ENCODE assay signal across 25 mouse cellular contexts in the genomic region with DNA sequence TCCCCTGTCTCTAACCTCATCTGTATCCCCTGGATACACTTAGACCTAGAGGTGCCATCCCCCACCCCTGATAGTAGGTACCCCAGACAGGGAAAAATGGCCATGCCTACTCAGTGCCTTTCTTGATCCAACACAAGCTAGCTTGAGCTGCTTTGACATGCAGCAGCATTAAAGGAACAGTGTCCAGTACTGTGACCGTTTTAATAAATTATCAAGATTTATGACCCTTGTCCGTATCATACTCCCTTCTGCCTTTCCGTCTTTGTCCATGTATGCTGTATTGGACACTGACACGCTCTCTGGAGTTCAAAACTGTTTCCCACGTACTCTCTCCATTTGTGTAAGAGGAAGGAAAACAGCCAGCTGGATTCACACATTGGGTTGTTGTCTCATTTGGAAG.
DNase-seq lines count a peak whose midpoint lies in the region; ATAC-seq lines count a peak whose summit lies in the region.
"Had no signal": no experiment of that assay in that cellular context is flagged by ENCODE, and none has a peak within 500 bp of the region (broad histone marks: within the 10 kb centered on the region; RNA-seq: fewer than 3 reads in every experiment).

No protein-coding gene starts in this region.

- no peaks in the 10 kb centered on the region for H3K9me3 ChIP-seq in kidney, embryonic 14.5 days (ENCODE audit: control insufficient read depth, low read length)
- H3K9me3 ChIP-seq in kidney, embryonic 16.5 days (ENCODE audit: low read length) = no peaks in the 10 kb centered on the region
- H3K9me3 ChIP-seq in midbrain, embryonic 11.5 days (ENCODE audit: control insufficient read depth, low read length) = no peaks in the 10 kb centered on the region
- H3K9me3 ChIP-seq in midbrain, embryonic 10.5 days (replicated peaks) = no peaks in the 10 kb centered on the region
- no peaks in the 10 kb centered on the region for H3K9me3 ChIP-seq in neural tube, embryonic 12.5 days
- H3K9me3 ChIP-seq: embryonic facial prominence, embryonic 10.5 days; embryonic facial prominence, embryonic 12.5 days; forebrain, embryonic 13.5 days; G1E had no signal

- no peak overlapping the region for H3K4me2 ChIP-seq in kidney, embryonic 14.5 days (replicated peaks; ENCODE audit: low read depth, low read length)
- H3K4me2 ChIP-seq in kidney, embryonic 16.5 days (replicated peaks; ENCODE audit: low read depth, low read length) = no peak overlapping the region
- no peak overlapping the region for H3K4me2 ChIP-seq in midbrain, embryonic 11.5 days
- no peak overlapping the region for H3K4me2 ChIP-seq in neural tube, embryonic 12.5 days (replicated peaks)
- H3K4me2 ChIP-seq: embryonic facial prominence, embryonic 12.5 days; forebrain, embryonic 13.5 days had no signal

- peak; percentile 64; the same call in 1 of the 2 replicates for ATAC-seq in kidney, embryonic 14.5 days (ENCODE audit: low FRiP score, low TSS enrichment)
- peak; percentile 46; the same call in 1 of the 2 replicates for ATAC-seq in kidney, embryonic 16.5 days (ENCODE audit: low FRiP score, low TSS enrichment)
- no peak for ATAC-seq in midbrain, embryonic 11.5 days (ENCODE audit: low FRiP score)
- peak; percentile 29; the same call in 1 of the 2 replicates for ATAC-seq in neural tube, embryonic 12.5 days (ENCODE audit: low FRiP score, low read depth)
- ATAC-seq: activated CD4-positive, CD25-positive, alpha-beta regulatory T cell, adult 4 months; CD4-positive, CD25-positive, alpha-beta regulatory T cell, adult 4 months; forebrain, embryonic 13.5 days had no signal

- H3K9ac ChIP-seq in kidney, embryonic 14.5 days (ENCODE audit: low read depth, low read length) = no peak overlapping the region
- H3K9ac ChIP-seq in kidney, embryonic 16.5 days (replicated peaks; ENCODE audit: low read length) = no peak overlapping the region
- no peak overlapping the region for H3K9ac ChIP-seq in midbrain, embryonic 11.5 days (ENCODE audit: low read length)
- H3K9ac ChIP-seq in neural tube, embryonic 12.5 days = no peak overlapping the region
- H3K9ac ChIP-seq: embryonic facial prominence, embryonic 12.5 days; forebrain, embryonic 13.5 days had no signal

- H3K27ac ChIP-seq in kidney, embryonic 14.5 days (ENCODE audit: low read depth, low read length) = no peak overlapping the region
- no peak overlapping the region for H3K27ac ChIP-seq in kidney, embryonic 16.5 days (ENCODE audit: low read length)
- H3K27ac ChIP-seq in midbrain, embryonic 11.5 days (ENCODE audit: low read depth, low read length) = no peak overlapping the region
- H3K27ac ChIP-seq in midbrain, embryonic 10.5 days (replicated peaks) = no peak overlapping the region
- no peak overlapping the region for H3K27ac ChIP-seq in neural tube, embryonic 12.5 days
- H3K27ac ChIP-seq: embryonic facial prominence, embryonic 10.5 days; embryonic facial prominence, embryonic 12.5 days had no signal

- H3K4me1 ChIP-seq in kidney, embryonic 14.5 days (ENCODE audit: control insufficient read depth, insufficient read depth, low read length) = no peaks in the 10 kb centered on the region; the same call in 1 of the 2 replicates
- peaks cover 13% of the 10 kb centered on the region for H3K4me1 ChIP-seq in kidney, embryonic 16.5 days (ENCODE audit: insufficient read depth, low read length)
- no peaks in the 10 kb centered on the region for H3K4me1 ChIP-seq in midbrain, embryonic 11.5 days (ENCODE audit: control insufficient read depth, insufficient read depth, low read length)
- H3K4me1 ChIP-seq in midbrain, embryonic 10.5 days = no peaks in the 10 kb centered on the region
- no peaks in the 10 kb centered on the region for H3K4me1 ChIP-seq in neural tube, embryonic 12.5 days

- no peak for DNase-seq in kidney, adult 8-10 months
- DNase-seq in kidney, adult 9 months = no peak
- DNase-seq in midbrain, embryonic 11.5 days (ENCODE audit: low spot score, missing footprints) = peak; percentile 47
- DNase-seq in midbrain, embryonic 10.5 days (ENCODE audit: low spot score) = no peak
- DNase-seq in neural tube, embryonic 10.5 days (ENCODE audit: extremely low spot score, low spot score) = no peak
- DNase-seq: adrenal gland, adult 8-10 months; adrenal gland, postnatal 14 days; adrenal gland, postnatal 36 days; B cell, adult 2 months; cerebellum, adult 11-12 months; cerebellum, adult 2 months; cerebellum, adult 9-10 months; cerebellum, postnatal 10 days; cerebellum, postnatal 25 days had no signal

- 27% methylated on average over 5 of the region's 5 CpGs for WGBS in kidney, embryonic 14.5 days
- 24% methylated on average over 5 of the region's 5 CpGs for WGBS in kidney, embryonic 16.5 days
- WGBS in midbrain, embryonic 11.5 days = 91% methylated on average over 5 of the region's 5 CpGs
- WGBS in midbrain, embryonic 10.5 days = 92% methylated on average over 5 of the region's 5 CpGs
- WGBS in neural tube, embryonic 12.5 days = 53% methylated on average over 5 of the region's 5 CpGs

- no peaks in the 10 kb centered on the region for H3K27me3 ChIP-seq in kidney, embryonic 14.5 days (ENCODE audit: control insufficient read depth, insufficient read depth, low read length)
- no peaks in the 10 kb centered on the region for H3K27me3 ChIP-seq in kidney, embryonic 16.5 days (ENCODE audit: insufficient read depth, low read length)
- H3K27me3 ChIP-seq in midbrain, embryonic 11.5 days (ENCODE audit: control insufficient read depth, insufficient read depth, low read length) = no peaks in the 10 kb centered on the region
- no peaks in the 10 kb centered on the region for H3K27me3 ChIP-seq in midbrain, embryonic 10.5 days (ENCODE audit: low read depth, poor library complexity, severe bottlenecking)
- no peaks in the 10 kb centered on the region for H3K27me3 ChIP-seq in neural tube, embryonic 12.5 days (replicated peaks)
- H3K27me3 ChIP-seq: CH12.LX; embryonic facial prominence, embryonic 12.5 days; forebrain, embryonic 13.5 days; Patski had no signal

- H3K4me3 ChIP-seq in kidney, embryonic 14.5 days (ENCODE audit: low read length) = no peak overlapping the region
- H3K4me3 ChIP-seq in kidney, embryonic 16.5 days (ENCODE audit: low read length) = no peak overlapping the region
- no peak overlapping the region for H3K4me3 ChIP-seq in midbrain, embryonic 11.5 days (ENCODE audit: low read depth, low read length)
- no peak overlapping the region for H3K4me3 ChIP-seq in midbrain, embryonic 10.5 days
- no peak overlapping the region for H3K4me3 ChIP-seq in neural tube, embryonic 12.5 days
- H3K4me3 ChIP-seq: embryonic facial prominence, embryonic 10.5 days; embryonic facial prominence, embryonic 12.5 days; forebrain, embryonic 13.5 days had no signal

- H3K36me3 ChIP-seq in kidney, embryonic 14.5 days (ENCODE audit: control insufficient read depth, insufficient read depth, low read length) = no peaks in the 10 kb centered on the region
- H3K36me3 ChIP-seq in kidney, embryonic 16.5 days (ENCODE audit: insufficient read depth, low read length) = no peaks in the 10 kb centered on the region
- H3K36me3 ChIP-seq in midbrain, embryonic 11.5 days (ENCODE audit: control insufficient read depth, insufficient read depth, low read length) = no peaks in the 10 kb centered on the region
- H3K36me3 ChIP-seq in midbrain, embryonic 10.5 days = no peaks in the 10 kb centered on the region
- H3K36me3 ChIP-seq in neural tube, embryonic 12.5 days = no peaks in the 10 kb centered on the region
- H3K36me3 ChIP-seq: embryonic facial prominence, embryonic 10.5 days; embryonic facial prominence, embryonic 12.5 days had no signal
